In the genomic region with DNA sequence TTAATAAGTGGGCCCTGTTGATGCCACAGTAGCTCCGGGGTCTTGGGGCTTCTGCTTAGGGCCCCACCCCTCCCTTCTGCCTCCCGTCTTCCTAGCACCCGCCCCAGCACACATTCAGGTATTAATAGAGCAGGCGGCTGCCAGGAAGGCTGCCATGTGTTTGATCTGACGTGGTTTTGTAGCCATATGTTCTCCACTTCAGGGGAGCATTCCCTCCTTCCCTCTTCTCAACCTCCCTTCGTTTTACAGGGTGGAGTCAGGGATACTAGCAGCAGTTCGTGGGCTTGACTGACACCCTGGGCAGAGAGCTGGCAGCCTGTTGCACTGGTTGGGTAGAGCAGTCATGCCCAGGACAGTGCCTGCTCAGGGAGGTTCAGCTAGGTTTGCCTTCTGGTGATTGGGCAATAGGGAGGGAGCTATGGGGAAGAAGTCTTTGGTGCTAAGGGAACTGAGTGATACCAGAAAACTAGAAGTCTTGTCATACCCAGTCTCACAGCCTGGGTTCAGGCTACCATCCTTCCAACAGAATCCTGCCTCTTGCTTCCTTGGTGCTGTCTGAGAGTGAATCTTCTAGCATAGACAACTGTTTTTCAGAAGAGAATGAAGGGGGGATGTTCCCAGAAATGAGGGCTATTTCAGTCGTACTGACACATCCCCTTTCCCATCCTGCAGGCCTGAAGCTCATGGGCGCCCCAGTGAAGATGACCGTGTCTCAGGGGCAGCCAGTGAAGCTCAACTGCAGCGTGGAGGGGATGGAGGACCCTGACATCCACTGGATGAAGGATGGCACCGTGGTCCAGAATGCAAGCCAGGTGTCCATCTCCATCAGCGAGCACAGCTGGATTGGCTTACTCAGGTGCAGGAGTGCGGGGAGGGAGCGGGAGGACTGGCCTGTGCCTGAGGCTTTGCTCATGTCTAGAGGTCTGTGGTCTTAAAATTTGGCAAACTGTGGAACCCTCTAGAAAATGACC, we compare ENCODE assay signal across 8 mouse cellular contexts. TPM values are rescaled to one million over a fixed set of nuclear protein-coding genes. Genes with fewer than 3 reads are reported as not detected.
DNase-seq lines count a peak whose midpoint lies in the region; ATAC-seq and TF ChIP-seq lines count a peak whose summit lies in the region.

No protein-coding gene starts in this region.

- intact Hi-C loops in heart, adult 2 months (cut with DNase I): no loop called here

- no peak for TF ChIP-seq POLR2A in heart, adult 2 months (IDR thresholded peaks at IDR 0.05; ENCODE audit: insufficient read depth, low read depth, low read length)
- no peak for TF ChIP-seq POLR2A in embryonic fibroblast, embryonic 13.5 days (IDR thresholded peaks at IDR 0.05; ENCODE audit: low read depth, low read length)

- H3K27ac ChIP-seq in heart, embryonic 11.5 days (ENCODE audit: low read depth, low read length): no peak overlapping the region
- no peak overlapping the region for H3K27ac ChIP-seq in heart, adult 2 months
- H3K27ac ChIP-seq in embryonic fibroblast, embryonic 13.5 days (ENCODE audit: insufficient read depth, low read length): no peak overlapping the region
- no peak overlapping the region for H3K27ac ChIP-seq in limb, embryonic 13.5 days
- H3K27ac ChIP-seq in stomach, embryonic 16.5 days (ENCODE audit: low read length): peak overlapping the region; percentile 79

- no peaks in the 10 kb centered on the region for H3K79me2 ChIP-seq in heart, adult 2 months (replicated peaks; ENCODE audit: control insufficient read depth, insufficient read depth, low read length)

- DNase-seq in heart, adult 2 months: no peak
- DNase-seq in ovary, postnatal 10 days (ENCODE audit: low spot score): no peak
- no peak for DNase-seq in spleen, adult 12 weeks (ENCODE audit: low spot score)

- H3K9me3 ChIP-seq in heart, embryonic 11.5 days (replicated peaks; ENCODE audit: control insufficient read depth, low read length): no peaks in the 10 kb centered on the region
- no peaks in the 10 kb centered on the region for H3K9me3 ChIP-seq in E14TG2a.4 (ENCODE audit: low read length)
- H3K9me3 ChIP-seq in limb, embryonic 13.5 days: no peaks in the 10 kb centered on the region
- H3K9me3 ChIP-seq in stomach, embryonic 16.5 days (replicated peaks; ENCODE audit: control insufficient read depth, low read length): no peaks in the 10 kb centered on the region

- peak overlapping the region; percentile 99 for H3K4me2 ChIP-seq in heart, embryonic 11.5 days
- H3K4me2 ChIP-seq in limb, embryonic 13.5 days (replicated peaks): peak overlapping the region; percentile 87
- peak overlapping the region; percentile 90 for H3K4me2 ChIP-seq in stomach, embryonic 16.5 days (ENCODE audit: low read depth, low read length)

- WGBS in heart, embryonic 11.5 days (ENCODE audit: insufficient replicate concordance): 55% methylated on average over 15 of the region's 15 CpGs
- WGBS in heart, adult 2 months: 82% methylated on average over 15 of the region's 15 CpGs
- WGBS in limb, embryonic 13.5 days: 41% methylated on average over 15 of the region's 15 CpGs
- whole genome bisulfite sequencing in stomach, embryonic 16.5 days: 54% methylated on average over 15 of the region's 15 CpGs

- no peak overlapping the region for H3K9ac ChIP-seq in heart, embryonic 11.5 days (ENCODE audit: low read depth, low read length)
- H3K9ac ChIP-seq in heart, adult 2 months (ENCODE audit: low read depth, low read length): no peak overlapping the region
- peak overlapping the region; percentile 92 for H3K9ac ChIP-seq in limb, embryonic 13.5 days
- H3K9ac ChIP-seq in stomach, embryonic 16.5 days (ENCODE audit: low read length): peak overlapping the region; percentile 95

- H3K36me3 ChIP-seq in heart, embryonic 11.5 days (ENCODE audit: control insufficient read depth, insufficient read depth, low read length): no peaks in the 10 kb centered on the region
- H3K36me3 ChIP-seq in heart, adult 2 months (ENCODE audit: control insufficient read depth, insufficient read depth, low read length): no peaks in the 10 kb centered on the region
- peaks cover 48% of the 10 kb centered on the region for H3K36me3 ChIP-seq in E14TG2a.4 (ENCODE audit: insufficient read depth, low read length)
- peaks cover 37% of the 10 kb centered on the region for H3K36me3 ChIP-seq in limb, embryonic 13.5 days
- no peaks in the 10 kb centered on the region; the same call in 1 of the 2 replicates for H3K36me3 ChIP-seq in stomach, embryonic 16.5 days (ENCODE audit: control insufficient read depth, insufficient read depth, low read length)

- no peak for TF ChIP-seq CTCF in heart, adult 2 months (IDR thresholded peaks at IDR 0.05)
- no peak for TF ChIP-seq CTCF in E14TG2a.4 (conservative IDR thresholded peaks at IDR 0.05; ENCODE audit: low read length)
- no peak for TF ChIP-seq CTCF in embryonic fibroblast, embryonic 13.5 days (IDR thresholded peaks at IDR 0.05; ENCODE audit: borderline replicate concordance, insufficient read depth, low read length)

- H3K27me3 ChIP-seq in heart, embryonic 11.5 days (ENCODE audit: control insufficient read depth, insufficient read depth, low read length): peaks cover 20% of the 10 kb centered on the region
- H3K27me3 ChIP-seq in heart, adult 2 months (ENCODE audit: control insufficient read depth, insufficient read depth, low read length): peaks cover 1% of the 10 kb centered on the region; the same call in 1 of the 2 replicates
- H3K27me3 ChIP-seq in E14TG2a.4 (ENCODE audit: insufficient read depth, low read length): no peaks in the 10 kb centered on the region
- H3K27me3 ChIP-seq in limb, embryonic 13.5 days: peaks cover 21% of the 10 kb centered on the region
- no peaks in the 10 kb centered on the region for H3K27me3 ChIP-seq in stomach, embryonic 16.5 days (ENCODE audit: control insufficient read depth, insufficient read depth, low read length)

- no peak for ATAC-seq in heart, embryonic 11.5 days (replicated peaks; ENCODE audit: insufficient number of reproducible peaks, low FRiP score, low TSS enrichment)
- no peak for ATAC-seq in limb, embryonic 13.5 days (ENCODE audit: low FRiP score, low read depth)
- ATAC-seq in stomach, embryonic 16.5 days (ENCODE audit: insufficient read depth, low FRiP score): no peak

- H3K4me3 ChIP-seq in heart, embryonic 11.5 days (ENCODE audit: low read depth, low read length): no peak overlapping the region
- H3K4me3 ChIP-seq in heart, adult 2 months: no peak overlapping the region
- H3K4me3 ChIP-seq in E14TG2a.4 (replicated peaks; ENCODE audit: low read length): peak overlapping the region; percentile 90
- 0 out of 2 replicates have a peak overlapping the region, but pooled peaks have one; percentile 65 for H3K4me3 ChIP-seq in embryonic fibroblast, embryonic 13.5 days (ENCODE audit: insufficient read depth, low read length)
- peak overlapping the region; percentile 85 for H3K4me3 ChIP-seq in limb, embryonic 13.5 days
- H3K4me3 ChIP-seq in stomach, embryonic 16.5 days (replicated peaks; ENCODE audit: low read length): peak overlapping the region; percentile 87

- peaks cover 42% of the 10 kb centered on the region for H3K4me1 ChIP-seq in heart, embryonic 11.5 days (ENCODE audit: control insufficient read depth, insufficient read depth, low read length)
- H3K4me1 ChIP-seq in heart, adult 2 months (ENCODE audit: control insufficient read depth, insufficient read depth, low read length): peaks cover 2% of the 10 kb centered on the region
- peaks cover 86% of the 10 kb centered on the region for H3K4me1 ChIP-seq in E14TG2a.4 (replicated peaks; ENCODE audit: low read depth, low read length)
- H3K4me1 ChIP-seq in embryonic fibroblast, embryonic 13.5 days (ENCODE audit: control insufficient read depth, insufficient read depth, low read length): peaks cover 8% of the 10 kb centered on the region; the same call in 1 of the 2 replicates
- H3K4me1 ChIP-seq in limb, embryonic 13.5 days: peaks cover 41% of the 10 kb centered on the region
- H3K4me1 ChIP-seq in stomach, embryonic 16.5 days (ENCODE audit: control insufficient read depth, insufficient read depth, low read length): peaks cover 59% of the 10 kb centered on the region

- TF ChIP-seq EP300 in heart, adult 2 months (IDR thresholded peaks at IDR 0.05; ENCODE audit: insufficient read depth, low read depth, low read length): no peak

RNA-seq across cellular contexts. Expression of a gene that starts 3.6 kb away (rescaled TPM):
- 7.3 and 8.4 TPM in 2 replicates for polyA plus RNA-seq in heart, embryonic 11.5 days (2014; fragmentation: Nextera tagmentation; extraction: Ambion mirVana)
- total RNA-seq in heart, adult 2 months (2021): 1 to 10 TPM; 1.2 to 1.5 TPM
- polyA plus RNA-seq in heart, adult 2 months (2012; rRNA removed): 1.6 and 2.7 TPM in 2 replicates
- polyA plus RNA-seq in embryonic fibroblast, embryonic 13.5 days (2011; ENCODE audit: insufficient read length, low read depth, missing spikeins): 17.8 and 19.9 TPM in 2 replicates
- 29.6 and 32.3 TPM in 2 replicates for polyA plus RNA-seq in limb, embryonic 13.5 days (2015; fragmentation: Nextera tagmentation; extraction: Ambion mirVana)
- 26.7 and 31.1 TPM in 2 replicates for polyA plus RNA-seq in stomach, embryonic 16.5 days (2015; fragmentation: Nextera tagmentation; extraction: Ambion mirVana)

RNA-seq across cellular contexts. Expression of a gene that starts 13.8 kb away (rescaled TPM):
- polyA plus RNA-seq in heart, embryonic 11.5 days (2014; fragmentation: Nextera tagmentation; extraction: Ambion mirVana): 16.2 and 17.4 TPM in 2 replicates
- total RNA-seq in heart, adult 2 months (2021): 10 to 100 TPM; 12.2 to 13.3 TPM
- polyA plus RNA-seq in heart, adult 2 months (2012; rRNA removed): 10.5 and 12.1 TPM in 2 replicates
- polyA plus RNA-seq in embryonic fibroblast, embryonic 13.5 days (2011; ENCODE audit: insufficient read length, low read depth, missing spikeins): 12.2 and 13.0 TPM in 2 replicates
- polyA plus RNA-seq in limb, embryonic 13.5 days (2015; fragmentation: Nextera tagmentation; extraction: Ambion mirVana): 28.5 and 30.2 TPM in 2 replicates
- 26.1 and 26.7 TPM in 2 replicates for polyA plus RNA-seq in stomach, embryonic 16.5 days (2015; fragmentation: Nextera tagmentation; extraction: Ambion mirVana)

RNA-seq across cellular contexts. Expression of a gene that starts 40.9 kb away (rescaled TPM):
- 0.07 TPM in 1 of 2 replicates, not detected in the other for polyA plus RNA-seq in heart, embryonic 11.5 days (2014; fragmentation: Nextera tagmentation; extraction: Ambion mirVana)
- not detected for total RNA-seq in heart, adult 2 months (2021)
- 0.09 and 0.39 TPM in 2 replicates for polyA plus RNA-seq in heart, adult 2 months (2012; rRNA removed)
- polyA plus RNA-seq in embryonic fibroblast, embryonic 13.5 days (2011; ENCODE audit: insufficient read length, low read depth, missing spikeins): not detected in 2 replicates
- polyA plus RNA-seq in limb, embryonic 13.5 days (2015; fragmentation: Nextera tagmentation; extraction: Ambion mirVana): not detected in 2 replicates
- 1.7 and 2.1 TPM in 2 replicates for polyA plus RNA-seq in stomach, embryonic 16.5 days (2015; fragmentation: Nextera tagmentation; extraction: Ambion mirVana)

RNA-seq across cellular contexts. Expression of a gene that starts 59.0 kb away (rescaled TPM):
- polyA plus RNA-seq in heart, embryonic 11.5 days (2014; fragmentation: Nextera tagmentation; extraction: Ambion mirVana): 1.9 and 2.2 TPM in 2 replicates
- under 1 TPM; 0.52 to 0.59 TPM for total RNA-seq in heart, adult 2 months (2021)
- polyA plus RNA-seq in heart, adult 2 months (2012; rRNA removed): 0.44 and 1.3 TPM in 2 replicates
- not detected in 2 replicates for polyA plus RNA-seq in embryonic fibroblast, embryonic 13.5 days (2011; ENCODE audit: insufficient read length, low read depth, missing spikeins)
- 0.33 and 0.59 TPM in 2 replicates for polyA plus RNA-seq in limb, embryonic 13.5 days (2015; fragmentation: Nextera tagmentation; extraction: Ambion mirVana)
- 7.5 and 7.6 TPM in 2 replicates for polyA plus RNA-seq in stomach, embryonic 16.5 days (2015; fragmentation: Nextera tagmentation; extraction: Ambion mirVana)

Comparison
In these comparisons a context has a peak if more than half of its experiments do, and no peak if none do; other contexts are left out.
1. H3K4me3 ChIP-seq: peak in E14TG2a.4 (single experiment), embryonic fibroblast, embryonic 13.5 days (single experiment), limb, embryonic 13.5 days (single experiment) and stomach, embryonic 16.5 days (single experiment); none in heart, embryonic 11.5 days (single experiment) and heart, adult 2 months (single experiment).
2. H3K9ac ChIP-seq: peak in limb, embryonic 13.5 days (single experiment) and stomach, embryonic 16.5 days (single experiment); none in heart, embryonic 11.5 days (single experiment) and heart, adult 2 months (single experiment).
3. Peak in every context shown above with its lines, with median percentiles within 50 percentile points of each other: H3K4me2 ChIP-seq.